Mouse (Mus musculus) lung, adult 2 months (tissue): Measurements from ENCODE around the gene Dstn.

Experiments
- CTCF ChIP-seq: fragments of 200-500 bp; IDR thresholded peaks from 2 replicates; pipeline ENCODE4 v1.5.1; 2011; ENCODE audit warnings: mild to moderate bottlenecking, low read length, control low read depth; ENCODE audit not compliant: insufficient read depth
- POLR2A ChIP-seq: fragments of 200-500 bp; IDR thresholded peaks from 2 replicates; pipeline ENCODE4 v1.6.1; 2011; ENCODE audit warnings: low read depth, mild to moderate bottlenecking, control low read depth, low read length, borderline replicate concordance; ENCODE audit errors: extremely low read depth

DNA sequence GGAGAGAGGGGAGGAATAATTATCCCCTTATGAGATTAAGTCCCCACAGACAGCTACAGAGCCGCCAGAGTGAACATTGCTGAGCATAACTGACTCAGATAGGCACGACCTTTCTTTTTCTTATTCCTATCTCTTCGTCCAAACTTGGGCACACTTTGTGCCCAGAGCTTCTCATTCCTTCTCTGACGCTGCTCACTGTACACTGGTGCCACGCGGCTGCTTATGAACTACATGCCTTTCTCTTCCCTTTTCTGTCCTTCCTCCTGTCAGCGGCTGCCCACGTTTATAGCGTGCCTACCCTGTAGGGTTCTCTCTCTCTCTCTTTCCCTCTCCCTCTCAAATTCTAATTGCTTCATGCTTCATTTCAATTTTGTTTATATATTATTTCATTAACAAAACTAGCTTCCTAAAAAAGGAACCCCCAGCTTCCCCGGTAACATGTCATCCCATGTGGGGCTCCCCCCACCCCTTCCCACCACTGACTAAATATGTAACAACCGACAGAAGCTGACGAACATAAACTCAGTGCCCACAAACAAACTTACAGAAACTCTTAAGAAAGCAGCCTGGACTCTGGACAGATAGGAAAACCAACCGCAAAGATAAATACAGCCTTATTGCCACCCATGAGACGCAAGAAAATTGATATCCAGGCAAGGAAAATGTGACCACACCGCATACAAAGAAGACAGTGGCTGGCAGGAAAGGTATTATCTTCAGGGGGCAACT lies 25.8 kb upstream of the Dstn start:
- TF ChIP-seq POLR2A (no peak), CTCF (no peak)
